Mouse (Mus musculus) liver, embryonic 14.5 days (tissue): ENCODE data around the gene Ensa.

Experiments used
- CTCF ChIP-seq: IDR thresholded peaks from 2 replicates; pipeline ENCODE4 v1.5.1; 2016; ENCODE audit warnings: antibody characterized with exemption, low read depth, control low read depth
- EP300 ChIP-seq: IDR thresholded peaks from 2 replicates; pipeline ENCODE4 v1.6.1; 2016; ENCODE audit warnings: antibody characterized with exemption, low read depth

DNA sequence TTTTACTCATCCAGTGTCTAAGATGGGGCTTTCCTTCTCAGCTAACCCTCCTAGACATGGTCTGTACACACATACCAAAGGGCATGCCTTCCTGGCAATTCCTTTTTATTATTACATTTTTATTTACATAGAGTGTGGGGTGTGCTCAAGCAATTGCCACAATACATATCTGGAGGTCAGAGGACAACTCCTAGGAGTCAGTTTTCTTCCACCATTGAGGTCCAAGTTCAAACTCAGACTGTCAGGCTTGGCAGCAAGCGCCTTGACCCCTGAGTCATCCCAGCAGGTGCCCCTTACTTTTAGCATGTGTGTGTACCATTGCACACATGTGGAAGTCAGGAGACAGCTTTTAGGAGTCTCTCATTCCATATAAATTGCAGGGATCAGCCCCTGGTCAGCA is 10.8 kb upstream of the Ensa start:
- TF ChIP-seq CTCF = no peak
- no peak for TF ChIP-seq EP300
